Mouse (Mus musculus) spleen, adult 12 weeks (tissue): Measurements from ENCODE around the gene Phyhipl.

ENCODE experiments used
- DNase-seq: peaks from one replicate; pipeline ENCODE4 v3.0.0; 2022; ENCODE audit warnings: low spot score

The Phyhipl gene

GRCm38 (mm10) chr10:70631142-70631541, 24.6 kb downstream of the Phyhipl start:
- no peak for DNase-seq

DNA sequence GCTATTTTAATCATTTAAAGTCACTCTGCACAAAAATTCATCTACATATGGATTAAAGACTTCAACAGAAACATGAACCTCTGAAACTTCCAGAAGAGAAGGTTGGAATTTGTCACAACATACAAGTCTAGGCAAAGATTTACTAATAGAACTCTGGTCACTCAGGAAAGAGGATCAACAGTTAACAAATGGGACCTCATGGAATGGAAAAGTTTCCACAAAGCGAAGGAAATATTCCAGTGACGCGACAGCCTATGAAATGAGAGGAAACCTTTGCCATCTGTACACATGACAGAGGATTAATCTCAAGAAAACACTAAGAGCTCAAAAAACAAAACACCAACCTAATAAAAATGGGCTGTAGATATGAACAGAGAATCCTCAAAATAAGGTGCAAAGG, 32.3 kb downstream of the Phyhipl start:
- DNase-seq, result no peak

- DNase-seq, result no peak
Measured at GRCm38 (mm10) chr10:70616377-70616776, 39.4 kb downstream of the Phyhipl start.

DNA sequence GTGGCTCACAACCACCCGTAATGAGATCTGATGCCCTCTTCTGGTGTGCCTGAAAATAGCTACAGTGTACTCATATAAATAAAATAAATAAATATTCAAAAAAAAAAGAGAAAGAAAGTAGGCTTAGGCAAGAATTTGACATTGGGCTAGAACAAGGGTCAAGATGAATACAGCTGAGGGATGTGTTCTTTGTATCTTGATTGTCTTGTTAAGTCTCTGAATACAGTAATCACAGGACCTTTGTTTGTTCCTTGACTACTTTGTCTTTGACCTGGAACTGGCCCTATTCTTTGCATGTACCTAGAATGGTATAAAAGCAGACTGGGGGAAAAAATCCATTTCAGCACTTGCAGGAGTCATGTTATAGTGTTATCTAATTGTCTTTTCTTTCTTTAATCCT, 44.1 kb downstream of the Phyhipl start:
- no peak for DNase-seq

DNA sequence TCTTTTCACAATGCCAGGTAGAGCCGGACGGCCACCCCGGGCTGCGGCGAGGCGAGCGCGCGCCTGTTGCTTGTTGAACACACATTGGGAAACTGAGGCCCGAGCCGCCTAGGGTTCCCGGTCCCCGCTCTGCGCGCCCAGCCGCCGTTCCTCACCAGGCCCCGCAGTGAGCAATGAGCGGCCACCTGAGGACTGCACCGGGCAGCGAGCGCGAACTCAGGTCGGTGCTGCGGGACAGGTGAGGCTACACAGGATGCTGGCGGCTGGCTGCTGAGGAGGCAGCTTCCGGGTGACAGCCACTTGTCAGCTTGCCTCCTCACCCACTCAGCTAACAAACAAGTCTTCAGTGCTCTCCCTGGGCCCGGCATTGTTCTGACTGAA, 55.9 kb downstream of the Phyhipl start:
- no peak for DNase-seq

DNA sequence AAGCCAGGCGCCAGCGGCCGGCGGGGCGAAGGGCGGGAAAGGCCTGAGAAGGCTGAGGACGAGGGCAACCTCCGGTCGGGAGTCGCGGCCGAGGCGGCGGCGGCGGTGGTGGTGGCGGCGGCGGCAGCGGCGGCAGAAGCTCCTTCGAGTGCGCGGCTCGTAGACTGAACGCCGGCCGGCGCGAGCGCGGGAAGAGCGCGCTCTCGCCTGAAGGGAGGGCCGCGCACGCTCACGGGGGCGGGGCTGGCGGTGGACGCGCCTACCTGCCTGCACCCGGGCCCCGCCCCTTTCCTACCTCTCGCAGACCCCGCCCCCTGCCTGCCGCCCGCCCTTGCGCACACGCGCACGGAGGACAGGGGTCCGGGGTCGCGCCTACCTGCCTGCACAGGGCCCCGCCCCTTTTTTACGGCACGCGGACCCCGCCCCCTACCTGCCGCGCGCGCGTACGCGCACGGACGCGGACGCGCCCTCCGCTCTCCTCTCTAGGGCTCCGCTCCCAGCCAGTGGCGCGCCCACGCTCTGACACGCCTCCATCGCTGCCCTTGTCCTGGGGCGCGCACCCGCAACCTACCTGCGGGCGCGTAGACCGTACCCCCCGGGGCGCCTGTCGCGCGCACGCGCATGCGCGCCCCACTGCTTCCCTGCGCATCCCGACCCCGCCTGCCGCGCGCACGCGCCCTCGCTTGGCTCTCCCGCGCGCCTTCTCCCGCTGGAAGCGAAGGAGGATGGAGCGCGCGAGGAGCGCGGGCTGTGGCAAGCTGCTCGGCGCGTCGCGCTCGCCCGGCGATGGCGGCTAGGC, 56.4 kb downstream of the Phyhipl start:
- DNase-seq, result no peak

DNA sequence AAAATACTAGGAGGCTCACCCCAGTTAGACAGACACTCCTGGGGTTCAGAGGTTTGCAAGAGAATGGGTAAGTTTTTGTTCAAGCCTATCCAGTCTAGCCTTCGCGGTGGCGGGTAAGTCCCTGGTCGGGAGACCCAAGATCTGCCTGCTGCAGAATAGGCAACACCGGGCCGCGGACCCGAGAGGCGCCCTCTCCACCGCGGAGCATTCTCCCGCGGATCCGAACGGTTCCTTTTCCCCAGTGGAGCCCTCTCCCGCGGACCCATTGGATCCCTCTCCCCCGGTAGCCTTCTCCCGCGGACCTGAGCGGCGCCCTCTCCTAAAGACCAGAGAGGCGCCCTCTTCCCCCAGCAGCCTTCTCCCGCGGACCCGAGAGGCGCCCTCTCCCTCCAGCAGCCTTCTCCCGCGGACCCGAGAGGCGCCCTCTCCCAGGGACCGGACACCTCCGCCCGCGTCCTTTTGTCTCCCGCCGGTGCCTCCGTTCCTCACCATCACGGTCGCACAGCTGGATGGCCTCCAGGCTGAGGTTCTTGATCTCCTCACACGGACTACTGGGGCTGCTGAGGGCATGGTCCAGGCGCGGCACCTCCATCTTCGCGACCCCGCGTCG, 57.1 kb downstream of the Phyhipl start:
- DNase-seq, result no peak

DNA sequence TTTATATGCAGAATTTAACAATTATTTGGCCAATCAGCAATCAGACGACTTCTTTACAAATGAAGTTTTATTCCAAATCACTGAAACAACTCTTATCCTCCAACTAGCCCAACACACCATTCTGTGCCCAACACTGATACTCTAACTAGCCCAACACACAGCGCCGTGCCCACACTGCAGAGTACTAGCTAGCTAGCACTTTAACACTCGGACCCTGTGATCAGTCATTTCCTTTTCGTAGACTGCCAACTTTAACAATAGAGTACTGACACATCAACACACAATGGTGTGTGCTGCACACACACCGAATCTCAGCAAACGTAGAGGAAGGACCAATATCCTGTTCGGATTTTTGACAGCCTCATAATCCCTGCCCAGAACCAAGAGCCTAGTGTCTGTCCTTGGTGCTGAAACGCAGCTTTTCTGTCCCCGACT, 57.7 kb downstream of the Phyhipl start:
- no peak for DNase-seq

DNA sequence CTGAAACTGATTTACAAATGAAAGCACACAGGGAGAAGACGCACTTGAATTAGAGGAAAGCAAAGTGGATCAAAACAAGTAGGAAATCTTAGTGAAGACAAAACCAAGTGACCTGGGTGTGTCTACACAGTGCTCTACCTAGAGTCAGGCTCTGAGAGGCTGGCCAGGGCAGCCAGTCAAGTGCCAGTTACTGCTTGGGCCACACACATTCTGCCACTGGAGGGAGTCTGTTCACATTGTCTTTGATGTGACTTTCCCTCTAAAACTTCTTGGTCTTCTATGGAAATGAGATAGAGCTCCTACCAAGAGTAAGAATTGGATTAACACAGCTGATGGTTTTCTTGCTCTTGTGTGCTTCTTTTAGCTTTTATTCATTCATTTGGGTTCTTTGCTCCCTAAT, 61.8 kb downstream of the Phyhipl start:
- DNase-seq, result no peak

- no peak for DNase-seq
Measured at GRCm38 (mm10) chr10:70586876-70587405, 68.8 kb downstream of the Phyhipl start.

DNA sequence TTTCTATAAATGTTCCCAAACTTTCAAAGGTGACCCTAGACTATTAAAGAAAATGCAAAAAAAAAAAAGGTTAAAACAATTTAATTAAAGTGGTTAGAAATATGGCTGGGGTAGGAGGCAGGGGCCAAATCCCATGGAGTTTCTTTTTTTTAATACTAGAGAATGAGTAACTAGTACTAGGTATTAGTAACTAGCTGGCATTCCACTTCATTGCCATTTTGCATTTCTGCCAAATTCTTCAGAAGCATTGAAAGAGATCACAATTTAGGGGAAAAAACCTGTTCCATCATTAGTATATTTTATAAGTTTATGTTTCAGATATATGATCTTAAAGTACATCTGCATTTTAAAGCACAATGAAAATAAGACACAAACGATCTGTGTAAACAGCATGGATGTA, 71.6 kb downstream of the Phyhipl start:
- DNase-seq, result no peak

DNA sequence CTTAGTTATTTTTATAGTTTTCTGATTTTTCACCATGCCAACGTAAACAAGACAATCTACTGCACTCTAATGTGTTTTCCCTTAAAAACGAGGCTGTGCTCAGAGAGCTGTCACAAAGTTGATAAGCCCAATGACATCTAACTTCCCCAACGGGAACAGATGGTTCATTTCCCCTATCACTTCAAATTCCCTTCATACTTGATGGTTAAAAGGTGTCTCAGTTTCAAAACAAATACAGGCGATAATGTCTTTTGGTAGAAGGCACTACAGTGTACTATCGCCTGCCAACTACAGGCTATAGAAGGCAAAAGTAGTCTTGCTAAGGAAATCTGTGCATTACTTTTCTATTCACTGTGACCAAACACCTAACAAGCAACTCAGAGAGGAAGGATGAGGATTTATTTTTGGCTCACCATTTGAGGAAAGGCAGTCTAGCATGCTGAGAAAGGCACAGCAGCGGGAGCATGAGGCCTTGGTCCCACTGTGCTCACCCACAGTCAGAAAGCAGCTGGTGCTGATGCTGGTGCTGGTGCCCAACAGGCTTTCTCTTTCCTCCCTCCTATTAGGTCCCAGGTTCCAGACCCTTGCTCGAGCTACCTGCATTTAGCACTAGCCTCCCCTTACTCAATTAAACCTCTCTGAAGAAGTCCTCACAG, 74.1 kb downstream of the Phyhipl start:
- no peak for DNase-seq

GRCm38 (mm10) chr10:70563636-70564035, 92.1 kb downstream of the Phyhipl start:
- DNase-seq, result no peak

GRCm38 (mm10) chr10:70552531-70552930, 103.2 kb downstream of the Phyhipl start:
- no peak for DNase-seq

- DNase-seq, result no peak
Measured at GRCm38 (mm10) chr10:70542857-70543256, 112.9 kb downstream of the Phyhipl start.

GRCm38 (mm10) chr10:70540456-70541195, 115.1 kb downstream of the Phyhipl start:
- no peak for DNase-seq

GRCm38 (mm10) chr10:70539251-70539650, 116.5 kb downstream of the Phyhipl start:
- no peak for DNase-seq

GRCm38 (mm10) chr10:70537694-70538093, 118.1 kb downstream of the Phyhipl start:
- DNase-seq, result no peak

DNA sequence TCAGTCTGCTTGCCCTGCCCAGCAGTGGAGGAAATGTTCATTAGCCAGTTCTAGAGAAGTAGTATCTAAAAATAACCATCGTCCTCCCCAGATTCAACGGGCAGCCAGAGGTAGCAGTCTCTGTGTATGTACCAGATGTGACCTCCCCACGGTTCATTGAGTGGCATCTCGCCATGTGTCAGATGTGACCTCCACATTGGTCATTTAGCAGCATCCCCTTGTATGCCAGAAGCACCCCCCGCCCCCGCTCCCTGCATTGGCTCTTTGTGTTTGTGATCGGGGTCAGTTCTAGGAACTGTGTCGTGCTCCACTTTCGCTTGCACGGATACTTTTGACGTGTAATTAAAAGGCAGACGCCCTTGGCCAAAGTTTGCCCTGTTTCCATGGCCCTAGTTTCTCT, 120.4 kb downstream of the Phyhipl start:
- DNase-seq, result no peak

DNA sequence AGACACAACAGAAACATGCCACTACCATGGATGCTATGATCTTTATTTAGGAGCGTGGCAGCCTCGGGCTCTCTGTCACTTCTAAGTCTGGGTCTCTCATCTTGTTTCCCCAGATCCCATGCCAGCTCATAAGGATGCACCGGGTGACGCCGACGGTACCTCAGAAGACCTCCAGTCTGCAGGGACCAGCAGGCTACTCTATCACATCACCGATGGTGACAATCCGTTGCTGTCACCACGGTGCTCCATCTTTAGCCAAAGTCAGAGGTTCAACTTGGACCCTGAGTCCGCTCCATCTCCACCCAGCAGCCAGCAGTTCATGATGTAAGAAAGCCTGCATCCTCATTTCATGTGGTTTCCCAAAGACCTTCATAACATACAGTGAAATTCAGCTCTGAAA, 121.2 kb downstream of the Phyhipl start:
- no peak for DNase-seq

DNA sequence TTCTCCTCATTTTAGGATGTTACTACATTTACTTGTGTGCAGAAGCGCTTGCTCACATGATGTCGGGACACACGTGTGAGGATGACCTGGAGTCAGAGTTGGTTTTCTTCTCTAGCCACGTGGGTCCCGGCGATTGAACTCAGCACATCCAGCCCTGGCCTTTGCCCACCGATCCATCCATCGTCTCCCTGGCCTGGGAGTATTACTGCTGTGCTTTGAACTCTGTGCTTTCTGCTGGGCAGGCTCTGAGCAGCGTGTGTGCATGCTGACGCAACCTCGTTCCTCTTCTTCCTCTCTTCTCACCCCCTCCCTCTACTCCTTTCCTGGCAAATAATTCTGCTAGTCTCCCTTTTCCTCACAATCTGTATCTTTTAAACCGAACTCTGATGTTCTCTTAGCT, 121.8 kb downstream of the Phyhipl start:
- DNase-seq, result no peak

GRCm38 (mm10) chr10:70533301-70533781, 122.4 kb downstream of the Phyhipl start:
- no peak for DNase-seq
